Mouse (Mus musculus): ENCODE data around the gene Nkx2-4.
A peak's percentile ranks its signal among the peaks of the same experiment; 100 is the strongest.

The Nkx2-4 gene

DNA sequence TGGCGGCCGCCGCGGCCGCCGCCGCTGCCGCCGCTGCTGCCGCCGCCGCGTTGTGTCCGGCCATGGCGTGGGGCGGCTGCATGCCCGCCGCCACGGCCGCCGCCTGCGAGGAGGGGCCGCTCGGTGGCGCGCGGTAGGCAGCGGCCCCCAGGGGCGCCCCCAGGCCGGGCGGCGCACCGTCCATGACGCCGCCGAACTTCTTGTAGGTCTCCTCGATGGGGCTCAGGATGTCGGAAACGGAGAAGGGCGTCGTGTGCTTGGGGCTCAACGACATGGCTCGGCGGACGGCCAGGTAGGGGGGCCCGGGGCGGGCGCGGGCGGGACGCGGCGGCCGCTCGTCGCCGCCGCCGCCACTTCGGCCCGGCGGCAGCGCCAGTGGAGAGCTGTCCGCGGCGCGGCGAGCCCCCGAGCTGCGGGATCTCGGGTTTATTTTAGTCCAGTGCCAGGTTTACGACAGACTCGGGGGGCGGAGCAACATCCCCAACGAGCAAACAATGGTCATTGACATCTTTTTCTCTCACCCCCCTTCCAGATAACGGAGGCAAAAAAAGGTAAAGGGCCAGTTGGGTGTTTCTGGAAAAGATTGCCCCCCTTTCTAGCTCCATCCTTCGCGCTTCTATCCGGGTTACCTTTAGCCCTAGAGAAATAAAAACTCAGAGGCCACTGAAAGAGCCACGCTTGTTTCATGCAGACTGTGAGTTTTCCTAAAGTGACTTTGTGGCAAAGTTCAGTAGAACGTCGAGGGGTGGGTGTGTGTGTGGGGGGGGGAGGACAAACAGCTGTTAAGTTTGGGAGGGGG is at the start of gene Nkx2-4:
Gene Nkx2-4, minus strand, starts transcription at position 374 of the 799 bp plus-strand sequence.
- DNase-seq (ENCODE audit: low read depth, low spot score), result peak; percentile 42

DNA sequence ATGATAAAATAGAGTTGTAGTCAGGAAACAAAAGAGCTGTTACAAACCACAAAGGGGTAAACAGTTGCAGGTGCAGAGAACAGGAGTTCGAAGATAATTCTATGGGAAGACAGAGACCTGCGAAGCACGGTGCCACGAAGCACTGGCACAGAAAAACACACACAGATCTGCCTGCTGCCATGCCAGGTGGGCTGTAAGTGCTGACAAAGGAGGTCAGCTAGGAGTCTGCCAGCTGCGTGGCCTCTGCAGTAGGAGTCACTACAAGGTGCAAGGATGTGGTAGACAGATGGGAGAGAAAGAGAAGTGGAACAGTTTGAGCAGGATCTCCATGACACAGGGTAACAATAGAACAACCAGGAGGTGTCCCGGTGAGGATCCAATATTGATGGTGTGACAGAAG is 42.1 kb upstream of the Nkx2-4 start:
- DNase-seq (ENCODE audit: low read depth, low spot score), result no peak

DNA sequence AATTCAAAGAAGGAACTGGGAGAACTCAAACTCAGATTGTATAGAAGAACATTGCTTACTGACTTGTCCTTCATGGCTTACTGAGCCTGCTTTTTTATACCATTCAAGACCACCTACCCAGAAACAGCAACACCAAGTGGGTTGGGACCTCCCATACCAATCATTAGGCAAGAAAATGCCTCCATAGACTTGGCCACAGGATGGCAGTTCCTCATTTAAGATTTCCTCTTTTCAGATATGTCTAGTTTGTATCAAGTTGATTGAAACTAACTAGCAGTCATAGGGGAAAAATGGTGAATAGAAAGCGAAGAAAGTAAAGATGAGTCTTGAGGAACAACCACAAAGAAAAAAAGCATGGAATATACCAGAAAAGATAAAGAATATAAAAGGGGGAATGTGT is 34.5 kb upstream of the Nkx2-4 start:
- no peak for DNase-seq (ENCODE audit: low read depth, low spot score)

DNA sequence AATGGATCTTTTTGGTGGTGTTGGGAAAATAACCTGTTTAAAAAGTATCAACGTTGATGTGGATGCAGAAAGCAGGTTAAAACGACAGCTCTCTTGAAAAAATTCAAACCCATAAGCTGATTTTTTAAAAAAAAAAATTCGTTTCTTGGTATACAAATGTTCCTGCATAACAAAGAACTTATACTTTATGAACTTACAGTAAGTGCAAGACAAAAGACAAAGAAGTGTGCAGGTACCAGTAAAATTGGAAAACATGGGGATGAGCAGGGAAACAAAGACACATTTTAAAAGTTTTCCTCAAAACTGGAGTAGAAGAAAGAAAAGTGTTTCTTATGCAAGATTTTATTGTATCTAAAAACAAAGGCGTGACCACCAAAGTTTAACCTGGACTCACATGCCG is 1.2 kb upstream of the Nkx2-4 start:
- DNase-seq (ENCODE audit: low read depth, low spot score), result no peak

DNA sequence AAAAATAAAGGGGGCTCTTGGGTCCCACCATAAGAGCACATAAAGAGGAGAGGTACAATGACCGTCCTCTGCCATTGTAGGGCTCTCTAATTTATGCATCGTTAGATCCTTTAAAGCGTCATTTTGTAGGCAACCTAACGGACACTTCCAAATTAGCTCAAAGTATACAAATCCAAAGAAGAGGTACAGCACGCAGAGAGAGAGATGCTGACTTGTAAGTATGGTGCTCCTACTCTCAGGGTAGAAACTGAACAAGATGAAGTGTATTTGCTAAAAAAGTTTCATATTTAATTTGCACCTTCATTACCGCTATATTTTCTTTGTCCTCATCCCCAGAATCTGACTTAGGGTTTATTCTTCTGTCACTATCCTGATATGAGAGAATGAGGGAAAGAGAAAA is 692 bp upstream of the Nkx2-4 start:
- no peak for DNase-seq (ENCODE audit: low read depth, low spot score)

DNA sequence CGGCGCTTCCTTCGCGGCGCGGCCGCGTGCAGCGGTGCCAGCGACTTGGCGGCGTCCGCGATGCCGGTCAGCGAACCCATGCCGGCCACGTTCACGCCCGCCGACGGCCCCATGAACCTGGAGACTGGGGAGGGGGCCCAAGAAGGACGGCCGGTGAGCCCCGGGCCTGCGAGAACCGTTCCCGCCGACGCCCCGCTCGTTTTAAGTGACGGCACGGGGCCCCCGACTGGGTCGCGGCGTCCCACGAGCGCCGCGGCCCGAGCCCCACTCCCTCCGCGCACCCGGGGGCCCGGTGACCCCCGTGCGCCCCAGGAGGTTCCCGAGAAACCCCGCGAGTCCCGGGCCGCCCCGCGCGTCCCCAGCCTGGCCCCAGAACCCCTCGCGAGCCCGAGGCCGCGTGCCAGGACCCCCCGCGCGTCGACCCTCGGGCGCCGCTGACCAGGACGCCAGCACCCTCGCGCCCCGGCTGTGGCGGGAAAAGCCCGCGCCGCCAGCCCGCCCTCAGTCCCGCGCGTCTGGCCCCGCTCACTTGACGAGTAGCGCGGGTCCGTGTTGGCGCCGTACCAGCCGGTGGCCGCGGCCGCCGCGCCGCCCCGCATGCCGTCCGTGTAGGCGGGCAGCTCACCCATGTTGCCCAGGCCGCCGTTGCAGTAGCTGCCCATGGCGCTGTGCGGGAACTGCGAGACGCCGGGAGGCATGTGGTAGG is 726 bp downstream of the Nkx2-4 start:
- no peak for DNase-seq (ENCODE audit: low read depth, low spot score)

DNA sequence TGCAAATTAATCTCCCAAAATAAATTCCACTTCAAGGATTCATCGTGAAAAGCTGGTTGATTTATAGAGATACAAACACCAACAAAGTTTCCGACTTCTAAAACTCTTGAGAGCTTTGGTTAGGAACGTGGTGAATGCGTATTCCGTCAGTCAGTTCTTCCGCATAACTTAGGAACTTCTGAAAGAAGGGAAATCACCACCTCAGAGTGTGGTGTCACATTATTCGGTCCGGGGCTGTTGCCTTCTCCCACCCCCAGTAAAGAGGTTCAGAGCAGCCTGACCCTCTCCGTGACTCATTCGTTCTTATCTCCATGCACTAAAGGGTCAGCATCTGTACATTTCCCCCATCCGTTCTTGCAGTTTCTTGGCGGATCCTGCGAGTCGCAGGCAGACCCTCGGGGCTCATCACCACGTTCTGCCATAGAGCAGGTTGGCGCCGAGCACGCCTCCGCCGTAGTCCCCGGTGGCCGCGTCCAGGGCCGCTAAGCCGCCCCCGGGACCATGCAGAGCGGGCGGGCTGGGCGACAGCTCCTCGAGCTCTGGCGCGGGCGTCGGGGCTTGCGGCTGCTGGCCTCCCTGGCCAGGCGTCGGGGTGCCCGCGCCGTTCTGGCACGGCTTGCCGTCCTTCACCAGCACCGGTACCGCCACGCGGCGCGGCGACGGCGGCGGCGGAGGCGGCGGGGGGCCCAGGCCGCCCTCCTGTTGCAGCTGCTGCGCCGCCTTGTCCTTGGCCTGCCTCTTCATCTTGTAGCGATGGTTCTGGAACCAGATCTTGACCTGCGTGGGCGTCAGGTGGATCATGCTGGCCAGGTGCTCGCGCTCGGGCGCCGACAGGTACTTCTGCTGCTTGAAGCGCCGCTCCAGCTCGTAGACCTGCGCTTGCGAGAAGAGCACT is 1.5 kb downstream of the Nkx2-4 start:
- peak; percentile 44 for DNase-seq (ENCODE audit: low read depth, low spot score)

DNA sequence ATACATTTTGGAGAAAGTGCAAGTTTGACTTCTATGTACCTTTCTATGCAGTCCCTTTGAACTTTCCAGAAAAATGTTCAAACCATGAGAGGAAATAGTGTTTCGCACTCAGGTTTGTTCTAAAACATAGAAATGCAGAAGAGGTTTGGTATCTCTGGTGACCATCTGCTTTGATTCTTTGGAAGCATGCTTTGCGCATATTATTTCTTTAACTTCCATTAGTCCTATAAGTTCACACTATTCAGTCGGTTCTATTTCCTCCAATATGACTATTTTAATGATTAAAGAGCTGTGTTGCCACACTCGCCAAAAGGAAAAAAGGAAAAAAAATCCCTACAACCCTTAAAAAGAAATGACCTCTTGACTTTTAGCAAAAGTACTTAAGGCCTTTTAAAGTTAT is 2.9 kb downstream of the Nkx2-4 start:
- DNase-seq (ENCODE audit: low read depth, low spot score), result no peak

DNA sequence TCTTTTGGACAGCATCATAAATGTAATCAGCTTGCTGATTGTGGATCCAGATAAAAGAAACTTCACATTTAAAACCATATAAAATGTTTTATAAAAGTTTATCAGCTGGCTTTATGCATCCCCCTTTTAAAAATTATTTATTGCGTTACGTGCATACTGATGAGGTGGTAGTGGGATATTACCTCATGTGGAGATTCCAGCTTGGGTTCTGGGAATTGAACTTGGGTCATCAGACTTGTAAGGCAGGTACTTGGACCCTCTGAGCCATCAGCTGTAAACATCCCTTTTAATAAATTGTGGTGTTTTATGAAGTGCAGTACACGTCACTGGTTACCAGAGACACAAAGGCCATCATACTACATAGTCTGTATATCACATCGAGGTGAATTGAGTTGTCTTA is 10.8 kb downstream of the Nkx2-4 start:
- DNase-seq (ENCODE audit: low read depth, low spot score), result no peak

DNA sequence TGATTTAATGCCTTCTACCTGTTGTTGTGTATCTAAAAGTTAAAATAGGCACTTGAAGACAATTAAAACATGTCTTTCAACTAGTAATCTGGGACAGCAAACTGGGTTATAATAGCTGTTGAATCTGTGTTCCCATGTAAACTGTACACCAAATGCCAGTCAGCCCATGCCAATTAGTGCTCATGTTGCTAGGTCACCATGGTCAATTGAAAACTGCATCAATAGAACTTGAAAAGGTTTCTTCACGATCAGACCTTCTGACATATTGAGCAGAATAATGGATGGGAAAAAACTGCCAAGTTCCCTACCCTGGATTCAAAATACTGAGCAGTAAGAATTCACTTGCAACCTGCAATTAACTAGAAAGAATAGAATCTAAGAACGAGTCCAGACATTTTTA is 11.3 kb downstream of the Nkx2-4 start:
- no peak for DNase-seq (ENCODE audit: low read depth, low spot score)

DNA sequence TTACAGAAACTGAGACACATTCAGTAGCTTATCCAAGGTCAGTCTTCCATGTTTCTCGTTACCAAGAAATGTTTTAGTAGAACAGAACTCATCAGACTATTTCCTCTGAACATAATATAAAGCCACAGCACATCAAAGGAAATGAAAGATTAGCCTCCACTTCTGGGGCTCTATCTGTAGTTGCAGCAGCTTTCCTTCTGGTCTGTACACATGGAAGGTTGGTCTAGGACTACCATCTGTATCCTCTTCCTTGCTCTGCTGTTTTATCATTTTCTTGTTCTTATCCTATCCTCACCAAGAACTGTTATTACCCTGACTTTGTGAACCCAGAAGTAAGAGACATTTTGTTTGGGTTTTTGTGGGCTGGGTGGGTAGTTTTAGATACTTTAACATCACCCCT is 14.9 kb downstream of the Nkx2-4 start:
- DNase-seq (ENCODE audit: low read depth, low spot score), result no peak

DNA sequence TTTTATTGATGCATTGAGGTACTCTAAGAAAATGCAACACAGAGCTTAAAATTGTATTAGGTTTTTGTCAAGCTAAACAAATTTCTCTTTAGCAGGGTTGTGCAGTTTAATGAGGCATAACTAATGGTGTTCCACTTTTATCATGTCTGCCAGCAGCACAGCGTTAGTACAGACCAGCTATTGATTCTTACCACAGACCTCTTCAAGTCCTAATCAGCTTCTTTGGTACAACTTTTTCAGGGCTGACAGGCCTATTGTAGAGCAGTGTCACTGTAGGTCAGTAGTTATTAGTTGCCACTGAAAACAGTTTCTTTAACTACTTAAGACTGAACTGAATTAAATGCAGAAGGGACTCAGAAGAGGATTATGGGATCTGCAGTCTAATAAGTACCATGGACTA is 16.2 kb downstream of the Nkx2-4 start:
- DNase-seq (ENCODE audit: low read depth, low spot score), result no peak

DNA sequence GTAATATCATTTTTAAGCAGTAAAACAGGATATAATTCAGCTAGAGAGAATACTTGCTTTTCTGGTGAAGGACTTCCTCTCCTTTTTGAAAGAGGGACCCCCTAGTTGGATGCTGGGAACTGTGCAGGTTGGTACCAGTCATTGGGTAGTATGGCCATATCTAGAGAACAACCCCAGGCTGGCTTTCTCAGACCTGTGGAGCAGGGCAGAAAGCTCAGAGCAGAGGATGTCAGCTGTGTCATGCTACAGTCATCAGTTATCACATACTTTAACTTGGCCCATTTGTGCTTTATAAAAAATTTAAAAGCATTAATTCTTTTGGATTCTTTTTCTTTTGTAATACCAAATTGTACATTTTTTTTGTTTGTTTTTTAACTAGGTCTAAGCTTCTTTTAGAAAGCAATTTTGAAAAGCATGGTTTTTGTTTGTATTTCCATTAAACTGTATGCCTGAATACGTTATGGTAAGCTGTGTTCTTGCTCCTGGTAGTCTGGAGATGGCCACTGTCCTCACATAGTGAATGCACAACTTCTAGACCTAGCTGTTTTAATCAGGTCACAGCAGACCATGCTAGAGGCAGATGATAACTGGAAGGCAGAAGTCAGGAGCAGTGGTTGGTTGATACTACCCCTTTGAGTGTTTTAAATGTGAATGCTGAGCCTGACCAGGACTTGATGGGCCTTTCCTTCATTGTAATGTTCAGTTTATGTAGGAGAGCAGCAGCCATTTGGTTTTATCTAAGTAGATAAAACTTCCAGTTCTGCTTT is 17.6 kb downstream of the Nkx2-4 start:
- no peak for DNase-seq (ENCODE audit: low read depth, low spot score)

DNA sequence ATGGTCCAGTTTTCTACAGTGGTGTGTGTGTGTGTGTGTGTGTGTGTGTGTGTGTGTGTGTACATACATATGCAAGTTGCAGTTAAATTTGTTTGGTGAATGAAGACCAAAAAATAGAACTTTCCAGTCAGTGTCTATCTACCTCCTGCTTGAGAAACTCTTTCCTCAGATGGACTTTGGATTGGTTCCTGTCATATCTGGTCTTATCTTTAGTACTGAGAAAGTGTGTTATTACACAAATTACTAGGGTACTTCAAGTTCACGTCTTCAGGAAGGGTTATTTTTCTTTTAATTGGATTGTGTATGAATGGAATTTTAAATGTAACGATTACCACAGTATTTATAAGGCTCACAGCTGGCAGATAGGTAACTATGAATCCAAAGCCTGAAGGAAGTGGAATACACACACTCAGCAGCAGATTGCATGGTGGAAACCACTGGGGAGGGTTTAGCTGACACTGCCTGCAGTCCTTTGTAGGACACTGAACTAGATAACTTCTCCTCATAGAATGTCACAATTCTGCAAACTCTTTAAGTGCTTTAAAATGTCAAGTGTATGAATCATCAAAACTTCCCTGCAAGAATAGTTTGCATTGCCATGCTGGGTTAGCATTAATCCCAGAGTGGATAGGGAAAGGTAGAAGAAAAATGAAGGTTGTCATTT is 31.9 kb downstream of the Nkx2-4 start:
- DNase-seq (ENCODE audit: low read depth, low spot score), result no peak

DNA sequence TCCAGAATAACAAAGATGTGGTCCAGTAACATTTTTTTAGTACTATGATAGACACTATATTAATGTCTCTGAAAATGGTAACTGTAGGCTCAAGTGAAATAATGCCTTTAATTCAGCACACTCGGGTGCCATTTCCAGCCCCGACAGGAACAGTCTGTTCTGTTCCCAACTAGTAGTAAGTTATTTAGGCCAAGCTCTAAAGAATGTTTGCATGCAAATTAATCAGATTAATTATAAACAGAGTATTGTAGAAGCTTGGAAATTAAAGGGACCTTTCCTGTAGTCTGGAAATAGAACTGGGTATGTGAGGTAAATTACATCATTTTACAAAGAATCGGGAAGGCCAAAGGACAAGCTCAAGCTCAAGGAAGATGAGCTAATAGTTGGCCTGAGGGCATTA is 38.2 kb downstream of the Nkx2-4 start:
- no peak for DNase-seq (ENCODE audit: low read depth, low spot score)

DNA sequence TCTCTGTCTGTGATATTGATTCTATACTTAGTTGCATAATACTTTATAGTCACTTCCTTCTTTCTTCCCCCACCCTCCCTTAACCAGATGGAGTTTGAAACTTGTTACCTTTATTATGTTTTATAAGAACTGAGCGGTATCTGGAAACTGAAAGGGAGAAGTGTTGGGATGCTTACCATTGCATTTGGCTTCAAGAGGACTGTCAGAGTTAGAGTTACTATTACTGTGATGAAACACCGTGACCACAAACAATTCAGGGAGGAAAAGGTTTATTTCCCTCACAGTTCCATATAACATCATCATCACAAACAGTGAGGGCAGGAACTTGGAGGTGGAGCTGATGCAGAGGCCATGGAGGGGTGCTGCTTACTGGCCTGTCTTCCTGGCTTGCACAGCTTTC is 49.4 kb downstream of the Nkx2-4 start:
- no peak for DNase-seq (ENCODE audit: low read depth, low spot score)

All from ES-CJ7 (cell line).